Mouse (Mus musculus) forebrain, embryonic 16.5 days (tissue): ENCODE measurements around the gene Rnf20. TPM values are rescaled to one million over a fixed set of nuclear protein-coding genes. Genes with fewer than 3 reads are reported as not detected.
"Not testable (repeated sequence)": the region's sequence is repeated elsewhere in the genome, so short reads cannot be mapped to it uniquely, and the experiment has no call there.

Source experiments
- ATAC-seq: fragments of 200-750 bp; cut with Nextera tagmentation; 2 replicates; pipeline ENCODE4 v1.8.0; 2017; ENCODE audit warnings: mild to moderate bottlenecking, moderate library complexity
- H3K27ac ChIP-seq: fragments of 300-500 bp; sonication (generic); 2 replicates; pipeline ENCODE4 v1.5.1; 2014; ENCODE audit warnings: low read length, control low read depth
- H3K27me3 ChIP-seq: fragments of 300-500 bp; sonication (generic); replicated peaks from 2 replicates; pipeline ENCODE4 v1.6.1; 2014; ENCODE audit warnings: low read length; ENCODE audit not compliant: control insufficient read depth, insufficient read depth
- H3K36me3 ChIP-seq: fragments of 300-500 bp; sonication (generic); 2 replicates; pipeline ENCODE4 v1.6.1; 2014; ENCODE audit not compliant: control insufficient read depth, insufficient read depth
- H3K4me1 ChIP-seq: fragments of 300-500 bp; sonication (generic); replicated peaks from 2 replicates; pipeline ENCODE4 v1.6.1; 2014; ENCODE audit warnings: low read length; ENCODE audit not compliant: control insufficient read depth, insufficient read depth
- H3K4me2 ChIP-seq: fragments of 300-500 bp; sonication (generic); 2 replicates; pipeline ENCODE4 v1.6.1; 2014; ENCODE audit warnings: mild to moderate bottlenecking, low read length, control low read depth
- H3K4me3 ChIP-seq: fragments of 300-500 bp; sonication (generic); replicated peaks from 2 replicates; pipeline ENCODE4 v1.5.1; 2014; ENCODE audit warnings: mild to moderate bottlenecking, low read length, control low read depth
- H3K9ac ChIP-seq: fragments of 300-500 bp; sonication (generic); replicated peaks from 2 replicates; pipeline ENCODE4 v1.6.1; 2014; ENCODE audit warnings: low read depth, low read length, control low read depth
- H3K9me3 ChIP-seq: fragments of 300-500 bp; sonication (generic); 2 replicates; pipeline ENCODE4 v1.6.1; 2016; ENCODE audit warnings: low read length; ENCODE audit not compliant: control insufficient read depth
- WGBS: fragments of 180-500 bp; shearing (Covaris S2); extraction: QIAGEN DNeasy Blood & Tissue Kit; methylation state at CpG from one replicate; pipeline ENCODE4 v1.1.7; 2014; 5-methylcytosine and 5-hydroxymethylcytosine counted together
- polyA plus RNA-seq: library from polyadenylated mRNA; unstranded; fragments of >200 nt; fragmentation: Nextera tagmentation; extraction: Ambion mirVana; gene quantifications from 2 replicates; pipeline ENCODE4 v1.2.1, GENCODE M21; 2015

Rnf20 gene
- polyA plus RNA-seq, 1 experiment from 2014 or later: 57.9 TPM

GRCm38 (mm10) chr4:49604016-49604546, 27.7 kb upstream of the Rnf20 start:
- peaks cover 2% of the 10 kb centered on the region; the same call in 1 of the 2 replicates for H3K9me3 ChIP-seq
- no peak overlapping the region for H3K9ac ChIP-seq
- no peak overlapping the region for H3K27ac ChIP-seq
- no peak overlapping the region for H3K4me2 ChIP-seq
- H3K4me3 ChIP-seq: no peak overlapping the region
- H3K4me1 ChIP-seq: no peaks in the 10 kb centered on the region
- H3K36me3 ChIP-seq: no peaks in the 10 kb centered on the region
- H3K27me3 ChIP-seq: no peaks in the 10 kb centered on the region
- 67% methylated on average over 1 of the region's 1 CpGs for WGBS
- ATAC-seq: no peak

- H3K4me3 ChIP-seq: no peak overlapping the region
- no peak overlapping the region for H3K27ac ChIP-seq
- 91% methylated on average over 5 of the region's 5 CpGs for WGBS
- ATAC-seq: no peak
- H3K27me3 ChIP-seq: no peaks in the 10 kb centered on the region
- H3K9me3 ChIP-seq: peaks cover 2% of the 10 kb centered on the region; the same call in 1 of the 2 replicates
- no peaks in the 10 kb centered on the region for H3K4me1 ChIP-seq
- no peaks in the 10 kb centered on the region for H3K36me3 ChIP-seq
- H3K4me2 ChIP-seq: no peak overlapping the region
- H3K9ac ChIP-seq: no peak overlapping the region
Observed at GRCm38 (mm10) chr4:49604616-49605015, 27.2 kb upstream of the Rnf20 start.

DNA sequence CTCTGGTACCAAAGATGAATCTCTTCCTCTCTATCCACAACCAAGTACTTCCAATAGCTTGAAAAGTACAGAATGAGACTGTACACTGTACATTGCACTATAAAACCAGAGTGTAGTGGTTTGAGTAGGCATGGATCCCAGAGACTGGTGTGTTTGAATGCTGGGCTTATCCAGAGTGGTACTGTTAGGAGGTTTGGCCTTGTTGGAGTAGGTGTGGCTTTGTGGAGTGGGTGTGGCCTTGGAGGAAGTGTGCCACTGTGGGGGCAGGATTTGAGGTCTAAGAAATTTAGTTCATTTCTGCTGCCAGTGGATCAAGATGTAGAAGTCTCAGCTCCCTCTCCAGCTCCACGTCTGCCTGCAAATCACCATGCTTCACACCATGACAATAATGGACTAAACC, 26.3 kb upstream of the Rnf20 start:
- no peaks in the 10 kb centered on the region for H3K36me3 ChIP-seq
- no peak overlapping the region for H3K9ac ChIP-seq
- H3K4me2 ChIP-seq: no peak overlapping the region
- H3K9me3 ChIP-seq: peaks cover 2% of the 10 kb centered on the region; the same call in 1 of the 2 replicates
- 69% methylated on average over 1 of the region's 1 CpGs for whole genome bisulfite sequencing
- no peak overlapping the region for H3K27ac ChIP-seq
- no peak overlapping the region for H3K4me3 ChIP-seq
- no peak for ATAC-seq
- no peaks in the 10 kb centered on the region for H3K27me3 ChIP-seq
- no peaks in the 10 kb centered on the region for H3K4me1 ChIP-seq

- ATAC-seq: no peak
- WGBS: 93% methylated on average over 10 of the region's 10 CpGs
- Histone ChIP-seq H3K27me3 (no peaks in the 10 kb centered on the region), H3K4me1 (no peaks in the 10 kb centered on the region), H3K4me2 (no peak overlapping the region), H3K27ac (no peak overlapping the region), H3K9me3 (no peaks in the 10 kb centered on the region), H3K4me3 (no peak overlapping the region), H3K36me3 (no peaks in the 10 kb centered on the region), H3K9ac (no peak overlapping the region)
Observed at GRCm38 (mm10) chr4:49616924-49617323, 14.9 kb upstream of the Rnf20 start.

DNA sequence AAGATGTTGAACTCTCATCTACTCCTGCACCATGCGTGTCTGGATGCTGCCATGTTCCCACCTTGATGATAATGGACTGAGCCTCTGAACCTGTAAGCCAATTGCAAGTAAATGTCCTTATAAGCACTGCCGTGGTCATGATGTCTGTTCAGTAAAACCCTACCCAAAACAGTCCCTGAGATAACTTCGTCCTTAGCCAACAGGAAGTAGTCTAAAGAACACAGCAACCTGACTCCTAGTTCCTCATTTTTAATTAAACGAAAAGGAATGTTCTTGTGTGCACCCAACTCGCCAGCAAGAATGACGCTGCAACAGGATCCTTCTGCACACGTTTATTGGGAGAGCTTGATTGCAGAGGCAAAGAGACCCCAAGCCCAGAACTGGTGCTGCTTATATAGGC, 11.9 kb upstream of the Rnf20 start:
- not testable (repeated sequence) for H3K4me1 ChIP-seq, H3K9me3 ChIP-seq, H3K27ac ChIP-seq, H3K9ac ChIP-seq, H3K4me3 ChIP-seq, H3K27me3 ChIP-seq, H3K4me2 ChIP-seq, H3K36me3 ChIP-seq, ATAC-seq
- 92% methylated on average over 7 of the region's 7 CpGs for WGBS

- Histone ChIP-seq H3K9me3 (no peaks in the 10 kb centered on the region), H3K27ac (no peak overlapping the region), H3K27me3 (no peaks in the 10 kb centered on the region), H3K4me1 (no peaks in the 10 kb centered on the region), H3K36me3 (no peaks in the 10 kb centered on the region), H3K4me3 (no peak overlapping the region), H3K9ac (no peak overlapping the region), H3K4me2 (no peak overlapping the region)
- ATAC-seq: no peak
- WGBS: 80% methylated on average over 2 of the region's 2 CpGs
Observed at GRCm38 (mm10) chr4:49622272-49622671, 9.5 kb upstream of the Rnf20 start.

DNA sequence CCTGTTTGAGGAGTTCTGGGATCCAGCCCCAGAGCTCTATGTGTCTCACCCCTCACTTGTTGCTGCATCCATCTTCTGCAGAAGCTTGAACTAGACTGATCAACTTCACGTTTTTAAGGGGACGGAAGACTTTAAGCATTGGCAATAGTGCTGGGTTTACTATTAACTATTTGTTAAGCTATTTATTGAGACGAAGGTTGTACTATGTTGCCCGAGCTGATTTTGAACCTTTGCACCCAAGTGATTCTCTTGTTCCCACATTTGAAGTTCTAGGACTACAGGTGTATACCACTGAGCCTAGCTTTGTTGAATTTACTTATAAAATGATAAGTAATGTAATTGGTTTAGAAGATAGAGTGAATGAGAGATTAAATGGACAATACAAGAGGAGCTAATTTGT, 7.9 kb upstream of the Rnf20 start:
- no peaks in the 10 kb centered on the region for H3K27me3 ChIP-seq
- H3K27ac ChIP-seq: no peak overlapping the region
- H3K4me1 ChIP-seq: no peaks in the 10 kb centered on the region
- no peaks in the 10 kb centered on the region for H3K9me3 ChIP-seq
- no peak for ATAC-seq
- no peak overlapping the region for H3K9ac ChIP-seq
- H3K4me3 ChIP-seq: no peak overlapping the region
- no peak overlapping the region for H3K4me2 ChIP-seq
- no peaks in the 10 kb centered on the region for H3K36me3 ChIP-seq
- 83% methylated on average over 4 of the region's 4 CpGs for WGBS

DNA sequence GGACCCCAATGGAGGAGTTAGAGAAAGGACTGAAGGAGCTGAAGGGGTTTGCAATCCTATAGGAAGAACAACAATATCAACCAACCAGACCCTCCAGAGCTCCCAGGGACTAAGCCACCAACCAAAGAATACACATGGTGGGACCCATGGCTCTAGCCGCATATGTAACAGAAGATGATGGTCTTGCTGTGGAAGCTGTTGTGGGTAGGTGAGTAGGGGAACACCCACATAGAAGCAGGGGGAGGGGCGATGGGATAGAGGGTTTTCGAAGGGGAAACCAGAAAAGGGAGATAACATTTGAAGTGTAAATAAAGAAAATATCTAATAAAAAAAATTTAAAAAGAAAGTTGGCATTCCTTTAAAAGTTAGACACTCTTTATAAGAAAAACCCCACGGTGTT, 6.8 kb upstream of the Rnf20 start:
- WGBS: 88% methylated on average over 4 of the region's 4 CpGs
- H3K27ac ChIP-seq, H3K4me1 ChIP-seq, H3K27me3 ChIP-seq, H3K9me3 ChIP-seq, H3K4me3 ChIP-seq, H3K9ac ChIP-seq, H3K36me3 ChIP-seq, ATAC-seq, H3K4me2 ChIP-seq: not testable (repeated sequence)

DNA sequence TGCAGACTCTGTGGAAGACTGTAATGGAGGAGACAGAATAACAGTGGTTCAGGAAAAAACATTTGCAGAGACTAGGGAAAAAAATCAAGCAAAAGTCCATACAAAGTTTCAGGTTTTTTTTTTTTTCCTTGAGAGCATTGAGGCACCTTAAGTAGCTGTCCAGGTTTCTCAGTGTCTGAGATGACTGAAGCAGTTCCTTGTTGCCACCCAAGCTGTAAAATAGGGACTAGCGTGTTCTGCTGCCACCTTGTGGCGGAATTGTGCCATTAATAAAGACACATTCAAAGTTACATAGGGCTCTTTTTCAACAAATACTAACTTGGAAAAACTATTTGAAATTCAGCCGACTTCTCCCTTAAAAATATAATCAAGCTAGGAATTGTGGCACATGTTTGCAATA, 4.8 kb upstream of the Rnf20 start:
- Histone ChIP-seq H3K36me3 (no peaks in the 10 kb centered on the region), H3K4me2 (no peak overlapping the region), H3K27ac (no peak overlapping the region), H3K27me3 (no peaks in the 10 kb centered on the region), H3K4me1 (no peaks in the 10 kb centered on the region), H3K9ac (no peak overlapping the region), H3K9me3 (no peaks in the 10 kb centered on the region), H3K4me3 (no peak overlapping the region)
- ATAC-seq: no peak
- 5% methylated on average over 3 of the region's 3 CpGs for WGBS

GRCm38 (mm10) chr4:49628941-49629340, 2.9 kb upstream of the Rnf20 start:
- H3K4me1 ChIP-seq: peaks cover 11% of the 10 kb centered on the region
- no peaks in the 10 kb centered on the region for H3K36me3 ChIP-seq
- 77% methylated on average over 5 of the region's 5 CpGs for WGBS
- H3K4me3 ChIP-seq: no peak overlapping the region
- H3K4me2 ChIP-seq: no peak overlapping the region
- H3K27ac ChIP-seq: no peak overlapping the region
- ATAC-seq: no peak
- no peaks in the 10 kb centered on the region for H3K9me3 ChIP-seq
- H3K27me3 ChIP-seq: no peaks in the 10 kb centered on the region
- no peak overlapping the region for H3K9ac ChIP-seq
